Mouse (Mus musculus): ENCODE measurements at regions not wholly inside any gene's neighbourhood (a gene's known extent, or its start where the extent isn't known, plus 50 kb on each side); places are given as distances from the start of the nearest gene placed in this dataset.

- TF ChIP-seq CTCF (IDR thresholded peaks at IDR 0.05; ENCODE audit: low read depth, low read length): no peak
- TF ChIP-seq GATA1 (IDR thresholded peaks at IDR 0.05; ENCODE audit: borderline replicate concordance, low read length): no peak
- TF ChIP-seq TAL1 (conservative IDR thresholded peaks at IDR 0.05; ENCODE audit: low read depth, low read length): no peak
- TF ChIP-seq POLR2AphosphoS5 (IDR thresholded peaks at IDR 0.05; ENCODE audit: insufficient replicate concordance, low read depth, low read length): no peak
- TF ChIP-seq GATA2 (IDR thresholded peaks at IDR 0.05; ENCODE audit: borderline replicate concordance, low read depth, low read length): no peak
Measured at GRCm38 (mm10) chr9:61711296-61711695, 203.0 kb downstream of the Rplp1 start.

Measured in G1E (cell line).